Mouse (Mus musculus): ENCODE results near the gene Zdhhc14.

The Zdhhc14 gene

GRCm38 (mm10) chr17:5733400-5733799 is 241.0 kb downstream of the Zdhhc14 start:
- peak; percentile 21 to 28 for DNase-seq (ENCODE audit: low spot score in 2 of 2)

- DNase-seq (ENCODE audit: low spot score in 2 of 2): no peak
Measured at GRCm38 (mm10) chr17:5741061-5741460, 248.7 kb downstream of the Zdhhc14 start.

GRCm38 (mm10) chr17:5744016-5744415 is 251.7 kb downstream of the Zdhhc14 start:
- DNase-seq (ENCODE audit: low spot score in 2 of 2): no peak

GRCm38 (mm10) chr17:5746378-5746777 is 254.0 kb downstream of the Zdhhc14 start:
- DNase-seq (ENCODE audit: low spot score in 2 of 2): no peak

- DNase-seq (ENCODE audit: low spot score in 2 of 2): peak; percentile 26 to 36
Measured at GRCm38 (mm10) chr17:5747539-5748500, 255.5 kb downstream of the Zdhhc14 start.

GRCm38 (mm10) chr17:5748501-5748894 is 256.1 kb downstream of the Zdhhc14 start:
- no peak for DNase-seq (ENCODE audit: low spot score in 2 of 2)

GRCm38 (mm10) chr17:5750278-5750677 is 257.9 kb downstream of the Zdhhc14 start:
- no peak for DNase-seq (ENCODE audit: low spot score in 2 of 2)

- DNase-seq (ENCODE audit: low spot score in 2 of 2): no peak
Measured at GRCm38 (mm10) chr17:5751066-5751465, 258.7 kb downstream of the Zdhhc14 start.

GRCm38 (mm10) chr17:5752322-5752715 is 260.0 kb downstream of the Zdhhc14 start:
- no peak for DNase-seq (ENCODE audit: low spot score in 2 of 2)

- DNase-seq (ENCODE audit: low spot score in 2 of 2): peak; percentile 75 to 82
Measured at GRCm38 (mm10) chr17:5752716-5753585, 260.6 kb downstream of the Zdhhc14 start.

- DNase-seq (ENCODE audit: low spot score in 2 of 2): no peak
Measured at GRCm38 (mm10) chr17:5755489-5755888, 263.1 kb downstream of the Zdhhc14 start.

- DNase-seq (ENCODE audit: low spot score in 2 of 2): no peak
Measured at GRCm38 (mm10) chr17:5756065-5756464, 263.7 kb downstream of the Zdhhc14 start.

- DNase-seq (ENCODE audit: low spot score in 2 of 2): no peak
Measured at GRCm38 (mm10) chr17:5756855-5757254, 264.5 kb downstream of the Zdhhc14 start.

GRCm38 (mm10) chr17:5763768-5764167 is 271.4 kb downstream of the Zdhhc14 start:
- DNase-seq (ENCODE audit: low spot score in 2 of 2): no peak

GRCm38 (mm10) chr17:5764270-5764669 is 271.9 kb downstream of the Zdhhc14 start:
- no peak for DNase-seq (ENCODE audit: low spot score in 2 of 2)

GRCm38 (mm10) chr17:5765746-5766145 is 273.4 kb downstream of the Zdhhc14 start:
- no peak for DNase-seq (ENCODE audit: low spot score in 2 of 2)

- DNase-seq (ENCODE audit: low spot score in 2 of 2): no peak
Measured at GRCm38 (mm10) chr17:5768164-5768705, 275.9 kb downstream of the Zdhhc14 start.

- no peak for DNase-seq (ENCODE audit: low spot score in 2 of 2)
Measured at GRCm38 (mm10) chr17:5768810-5769520, 276.6 kb downstream of the Zdhhc14 start.

GRCm38 (mm10) chr17:5769776-5770175 is 277.4 kb downstream of the Zdhhc14 start:
- DNase-seq (ENCODE audit: low spot score in 2 of 2): peak; percentile 32 to 56

- peak; percentile 41 to 68 for DNase-seq (ENCODE audit: low spot score in 2 of 2)
Measured at GRCm38 (mm10) chr17:5770265-5771249, 278.2 kb downstream of the Zdhhc14 start.

Data from urinary bladder, postnatal 36 days (tissue).